Mouse (Mus musculus): ENCODE measurements at regions not wholly inside any gene's neighbourhood (a gene's known extent, or its start where the extent isn't known, plus 50 kb on each side); places are given as distances from the start of the nearest gene placed in this dataset.
A peak's percentile ranks its signal among the peaks of the same experiment; 100 is the strongest.

DNA sequence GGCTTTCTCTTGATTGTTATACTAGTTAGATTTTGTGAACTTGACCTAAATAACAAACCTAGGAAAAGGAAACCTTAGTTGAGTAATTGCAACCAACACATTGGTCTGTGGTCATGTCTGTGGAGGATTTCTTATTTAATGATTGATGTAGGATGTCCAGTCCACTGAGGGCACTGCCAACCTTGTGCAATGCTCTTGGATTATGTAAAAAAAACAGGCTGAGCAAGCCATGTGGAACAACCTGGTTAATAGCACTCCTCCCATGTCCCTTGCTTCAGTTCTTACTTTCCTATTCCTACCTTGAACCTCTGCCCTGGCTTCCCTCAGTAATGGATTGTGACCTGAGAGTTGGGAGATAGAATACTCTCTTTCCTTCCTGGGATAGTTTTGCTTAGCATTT lies 312.0 kb upstream of the Pappa start:
- DNase-seq (ENCODE audit: low read depth, low spot score), result no peak

DNA sequence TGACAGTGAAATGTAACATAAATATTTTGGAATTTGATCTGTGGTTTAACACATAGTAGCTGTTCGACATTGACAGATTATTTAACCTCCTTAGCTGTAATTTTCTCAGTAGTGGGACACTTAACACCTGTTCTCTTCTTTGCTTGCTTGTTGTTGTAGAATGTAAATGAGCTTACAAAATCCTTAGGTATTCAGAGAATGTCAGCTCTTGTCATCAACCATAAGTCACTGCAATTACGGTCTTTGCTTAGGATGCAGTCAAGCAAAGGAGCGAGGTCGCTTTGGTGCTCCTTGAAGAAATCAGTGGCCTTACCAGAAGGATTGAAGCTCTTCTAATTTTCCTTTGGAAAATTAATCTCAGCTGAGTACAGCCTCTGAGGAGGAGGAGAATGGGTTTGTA lies 311.2 kb upstream of the Pappa start:
- DNase-seq (ENCODE audit: low read depth, low spot score), result no peak

DNA sequence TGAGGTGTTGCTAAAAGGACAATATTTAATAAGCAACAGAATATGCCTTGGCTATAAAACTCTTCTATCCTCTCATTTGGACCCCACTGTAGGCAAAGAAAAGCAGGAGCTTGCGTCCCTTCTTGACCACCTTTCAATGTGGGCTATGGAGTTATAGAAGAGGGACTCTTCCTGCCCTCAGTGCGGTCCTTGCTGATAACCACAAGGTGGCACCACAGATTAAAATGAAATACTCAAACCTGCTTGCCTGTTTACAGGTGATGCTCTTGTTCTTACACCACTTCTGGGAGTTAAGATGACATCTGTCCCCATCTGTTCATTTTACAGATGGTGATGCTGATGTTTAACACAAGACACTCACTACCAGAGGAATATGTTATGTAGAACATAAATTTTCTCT lies 291.1 kb upstream of the Pappa start:
- peak; percentile 32 for DNase-seq (ENCODE audit: low read depth, low spot score)

DNA sequence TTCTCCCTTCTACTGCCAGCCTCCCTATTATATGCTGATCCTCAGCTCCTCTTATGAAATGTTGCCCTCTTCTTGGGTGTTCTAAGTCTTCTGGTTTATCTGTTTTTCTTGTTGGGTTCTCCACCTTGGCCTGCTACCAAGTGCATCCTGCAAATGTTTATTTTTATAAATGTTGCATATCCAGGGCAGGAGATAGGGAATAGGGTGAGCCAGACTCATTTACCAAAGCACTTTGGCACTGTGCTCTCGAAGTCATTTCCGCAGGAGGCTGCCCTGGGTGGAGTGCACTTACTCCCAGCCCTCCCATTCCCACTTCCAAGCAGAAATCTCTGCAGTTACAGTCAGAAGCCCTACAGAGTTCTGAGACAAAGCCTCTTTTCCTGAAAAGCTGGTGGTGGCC lies 249.5 kb upstream of the Pappa start:
- no peak for DNase-seq (ENCODE audit: low read depth, low spot score)

DNA sequence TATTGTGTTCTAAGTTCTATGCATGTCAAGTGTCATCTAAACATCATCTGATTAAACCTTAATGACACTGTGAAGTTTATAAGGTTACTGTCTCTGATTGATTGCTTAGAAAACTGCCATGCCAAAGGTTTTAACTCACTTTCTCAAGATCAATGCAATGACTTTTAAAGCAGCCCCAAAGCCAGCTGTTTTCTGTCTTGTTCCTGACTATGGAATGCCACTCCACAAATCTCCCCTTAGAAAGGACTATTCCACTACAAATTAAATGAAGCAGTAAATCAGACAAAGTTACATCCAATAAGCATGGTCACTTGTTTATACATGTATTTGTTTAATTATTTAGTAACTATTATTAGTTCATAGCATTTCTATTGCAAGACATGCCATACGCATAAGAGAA lies 247.1 kb upstream of the Pappa start:
- DNase-seq (ENCODE audit: low read depth, low spot score), result no peak

DNA sequence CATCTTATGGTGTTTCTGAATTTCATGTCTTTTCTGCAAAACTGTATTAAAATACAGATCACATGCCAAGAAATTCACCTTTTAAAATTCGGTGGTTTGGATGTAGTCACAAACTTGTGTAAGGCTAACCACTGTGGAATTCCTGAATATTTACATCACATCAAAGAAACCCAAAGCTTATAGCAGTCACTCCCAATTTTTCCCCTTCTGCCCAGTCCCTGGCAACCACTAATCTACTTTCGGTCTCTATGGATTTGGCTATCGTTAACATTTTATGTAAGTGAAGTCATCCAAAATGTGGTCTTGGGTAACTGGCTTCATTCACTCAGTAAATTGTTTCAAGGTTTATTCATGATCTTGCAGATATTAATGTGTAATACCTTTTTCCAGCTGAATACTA lies 226.0 kb upstream of the Pappa start:
- no peak for DNase-seq (ENCODE audit: low read depth, low spot score)

DNA sequence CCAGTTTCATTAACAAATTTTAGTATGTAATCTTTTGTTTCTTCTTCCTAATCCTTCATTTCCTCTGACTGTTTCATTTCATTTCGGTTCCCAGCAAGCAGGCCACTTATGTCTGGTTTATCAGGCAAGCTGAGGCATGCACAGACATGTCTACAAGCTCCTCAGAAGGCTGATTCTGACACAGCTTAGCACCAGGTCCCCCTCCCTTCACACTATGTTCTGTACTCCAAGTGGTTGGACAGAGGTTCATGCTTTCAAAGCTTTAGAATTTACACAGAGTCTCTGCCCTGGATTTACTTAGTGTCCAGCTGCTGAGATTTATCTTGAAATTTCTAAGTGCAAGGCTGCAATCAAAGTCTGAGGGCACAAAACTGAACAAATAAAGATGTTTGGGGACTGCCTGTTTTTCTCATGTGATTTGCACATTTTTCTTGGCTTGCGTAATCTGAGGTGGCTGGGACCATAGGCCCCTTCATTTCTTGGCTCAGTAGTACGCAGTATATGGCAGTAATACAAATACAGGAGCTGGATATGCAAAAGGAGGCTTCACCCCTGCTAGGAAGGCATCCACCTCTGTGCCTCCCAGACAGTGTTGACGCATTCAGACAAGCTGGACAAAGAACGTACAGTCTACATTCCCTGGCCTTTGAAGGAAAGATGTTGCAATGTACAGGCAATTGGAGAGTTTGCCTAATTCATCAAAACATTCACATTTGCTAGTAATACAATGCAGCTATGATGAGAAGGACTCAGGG lies 222.7 kb upstream of the Pappa start:
- peak; percentile 30 for DNase-seq (ENCODE audit: low read depth, low spot score)

DNA sequence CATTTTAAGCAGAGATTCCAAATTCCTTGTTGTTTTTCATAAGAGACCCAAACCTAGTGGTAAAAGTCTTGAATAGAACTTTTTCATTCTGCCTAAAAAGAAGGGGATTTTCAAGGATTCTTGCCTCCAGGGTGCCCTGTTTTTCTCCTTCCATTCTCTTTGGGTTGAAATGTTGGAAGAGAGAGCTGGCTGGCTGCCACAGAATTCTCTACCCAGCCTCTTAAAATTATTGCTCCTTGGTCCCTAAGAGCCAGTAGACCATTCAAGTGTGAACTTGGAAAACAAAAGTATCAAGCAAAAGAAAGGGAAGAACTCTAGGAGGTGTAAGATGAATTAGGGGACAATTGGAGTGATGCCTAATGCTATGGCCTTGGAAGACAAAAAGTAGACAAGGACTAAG lies 200.2 kb upstream of the Pappa start:
- no peak for DNase-seq (ENCODE audit: low read depth, low spot score)

DNA sequence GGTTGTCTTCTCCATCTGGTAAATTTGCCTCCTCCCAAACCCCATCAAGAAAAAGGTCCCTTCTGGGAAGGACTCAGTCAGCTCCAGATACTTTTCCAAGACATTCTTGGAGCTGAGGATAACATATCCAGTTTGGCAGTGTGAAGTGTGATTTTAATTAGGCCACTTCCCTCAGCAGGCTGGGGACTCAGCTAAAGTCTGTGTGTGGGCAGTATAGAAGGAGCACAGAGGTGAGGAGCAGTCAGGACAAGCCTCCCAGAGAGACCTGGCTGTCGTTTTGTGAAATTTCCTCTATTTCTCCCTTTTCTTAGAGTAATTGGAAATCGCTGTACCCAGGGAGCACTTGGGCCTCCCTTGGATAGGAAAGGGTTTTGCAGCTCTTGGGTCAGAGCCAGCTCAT lies 195.4 kb upstream of the Pappa start:
- no peak for DNase-seq (ENCODE audit: low read depth, low spot score)

DNA sequence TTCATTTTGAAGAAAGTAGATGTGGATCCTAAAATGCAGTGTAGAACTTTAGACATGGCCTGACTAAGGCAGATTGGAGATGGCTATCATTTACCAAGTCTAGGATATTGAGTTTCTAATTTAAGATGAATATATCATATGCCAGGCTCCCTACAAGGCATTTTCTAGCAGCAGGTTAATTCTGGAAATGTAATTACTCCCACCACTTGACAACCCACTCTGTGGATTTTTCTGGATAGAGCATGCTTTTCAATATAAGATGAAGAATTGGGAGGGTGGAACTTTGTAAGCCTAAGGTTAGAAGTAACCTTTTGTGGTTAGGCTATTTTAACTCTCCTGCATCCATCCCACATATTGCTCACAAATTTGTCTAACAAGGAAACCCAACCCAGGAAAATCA lies 178.4 kb upstream of the Pappa start:
- no peak for DNase-seq (ENCODE audit: low read depth, low spot score)

DNA sequence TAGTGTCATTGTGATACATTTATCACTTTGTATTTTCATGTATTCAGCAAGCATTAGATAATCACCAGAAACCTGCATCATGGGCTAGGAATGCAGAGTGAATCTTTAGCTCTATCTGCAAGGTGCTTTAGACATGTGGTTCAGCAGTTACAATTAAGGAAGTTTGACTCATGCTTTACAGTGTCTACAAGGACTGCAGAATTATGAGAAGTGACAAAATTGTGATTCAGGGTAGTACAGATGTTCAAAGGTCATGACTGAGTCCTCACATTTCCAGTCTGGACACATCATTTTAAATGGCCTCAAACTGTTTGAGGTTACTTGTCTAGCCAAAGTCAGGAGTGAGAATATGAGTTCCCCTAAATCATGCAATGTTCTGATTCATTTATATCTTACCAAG lies 171.3 kb upstream of the Pappa start:
- no peak for DNase-seq (ENCODE audit: low read depth, low spot score)

DNA sequence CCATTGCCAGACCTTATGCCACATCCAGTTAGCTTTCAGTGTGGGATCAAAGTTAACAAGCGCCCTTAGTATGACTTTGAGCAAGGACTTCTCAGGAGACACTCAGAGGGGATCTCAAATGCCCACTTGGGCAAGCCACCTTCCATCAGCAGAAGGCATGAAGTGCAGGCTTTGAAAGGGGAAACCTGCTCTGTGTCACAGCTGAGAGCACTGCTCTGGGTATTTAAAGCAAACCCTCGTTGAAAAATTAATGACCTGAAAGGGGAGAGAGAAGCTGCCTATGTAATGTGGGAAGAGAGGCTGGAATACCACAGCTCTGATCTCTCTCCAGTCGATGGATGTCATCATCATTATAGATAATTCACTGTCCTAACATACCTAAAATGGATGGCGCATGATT lies 165.1 kb upstream of the Pappa start:
- no peak for DNase-seq (ENCODE audit: low read depth, low spot score)

DNA sequence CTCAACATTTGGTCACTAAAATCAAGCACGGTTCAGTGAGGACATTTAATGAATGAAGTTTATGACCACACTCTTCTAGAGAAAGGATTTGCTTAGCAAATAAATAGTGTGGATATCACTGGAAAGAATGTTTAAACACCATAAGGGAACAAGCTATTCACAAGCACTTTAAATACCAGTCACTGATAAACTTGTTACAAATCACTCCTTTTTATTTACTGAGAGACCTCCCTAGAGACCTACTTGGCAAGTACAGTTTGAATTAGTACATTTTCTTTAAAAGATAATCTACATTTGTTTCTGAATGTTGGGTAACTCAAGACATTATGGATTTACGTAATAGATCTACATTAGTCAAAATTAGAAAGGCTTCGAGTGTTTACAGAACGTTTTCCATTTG lies 162.2 kb upstream of the Pappa start:
- DNase-seq (ENCODE audit: low read depth, low spot score), result no peak
